Mouse (Mus musculus): ENCODE results near the gene Nfkbid. TPM values are rescaled to one million over a fixed set of nuclear protein-coding genes. Genes with fewer than 3 reads are reported as not detected.

The Nfkbid gene
- total and polyA plus RNA-seq, 2 experiments from 2014 or later = 2.2 to 2.8 TPM

DNA sequence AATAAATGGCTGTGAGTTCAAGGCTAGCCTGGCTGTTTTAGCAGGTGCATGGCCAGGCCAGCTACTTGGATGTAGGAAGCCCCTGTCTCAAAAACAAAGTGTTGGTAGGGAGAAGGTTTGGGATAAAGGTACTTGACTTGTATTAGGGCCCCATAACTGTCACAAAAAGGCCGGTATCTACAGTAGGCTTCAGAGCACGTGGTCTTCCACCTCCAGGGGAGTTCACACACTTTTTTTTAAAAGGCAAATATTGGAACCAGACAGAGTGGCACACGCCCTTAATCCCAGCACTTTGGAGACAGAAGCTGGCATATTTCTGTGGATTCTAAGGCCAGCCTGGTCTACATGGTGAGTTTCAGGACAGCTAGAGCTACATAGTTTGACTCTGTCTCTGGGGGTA is 859 bp upstream of the Nfkbid start:
- H3K9ac ChIP-seq (replicated peaks; ENCODE audit: low read length, poor library complexity, severe bottlenecking) = no peak overlapping the region
- no peaks in the 10 kb centered on the region for H3K27me3 ChIP-seq (ENCODE audit: insufficient read depth, low read length)
- H3K4me2 ChIP-seq (ENCODE audit: low read depth, low read length, poor library complexity, severe bottlenecking) = no peak overlapping the region
- WGBS = 88% methylated on average over 3 of the region's 3 CpGs
- no peak overlapping the region for H3K27ac ChIP-seq (ENCODE audit: low read depth, low read length)
- no peak overlapping the region for H3K4me3 ChIP-seq (ENCODE audit: low read depth, low read length)
- no peak for TF ChIP-seq CTCF (IDR thresholded peaks at IDR 0.05)
- ATAC-seq (ENCODE audit: low FRiP score) (no peak), DNase-seq (ENCODE audit: low spot score) (no peak)
- H3K36me3 ChIP-seq (ENCODE audit: insufficient read depth, low read length) = peaks cover 7% of the 10 kb centered on the region
- H3K9me3 ChIP-seq (ENCODE audit: low read length) = no peaks in the 10 kb centered on the region
- no peaks in the 10 kb centered on the region; the same call in 1 of the 2 replicates for H3K4me1 ChIP-seq (ENCODE audit: insufficient read depth, low read length)

DNA sequence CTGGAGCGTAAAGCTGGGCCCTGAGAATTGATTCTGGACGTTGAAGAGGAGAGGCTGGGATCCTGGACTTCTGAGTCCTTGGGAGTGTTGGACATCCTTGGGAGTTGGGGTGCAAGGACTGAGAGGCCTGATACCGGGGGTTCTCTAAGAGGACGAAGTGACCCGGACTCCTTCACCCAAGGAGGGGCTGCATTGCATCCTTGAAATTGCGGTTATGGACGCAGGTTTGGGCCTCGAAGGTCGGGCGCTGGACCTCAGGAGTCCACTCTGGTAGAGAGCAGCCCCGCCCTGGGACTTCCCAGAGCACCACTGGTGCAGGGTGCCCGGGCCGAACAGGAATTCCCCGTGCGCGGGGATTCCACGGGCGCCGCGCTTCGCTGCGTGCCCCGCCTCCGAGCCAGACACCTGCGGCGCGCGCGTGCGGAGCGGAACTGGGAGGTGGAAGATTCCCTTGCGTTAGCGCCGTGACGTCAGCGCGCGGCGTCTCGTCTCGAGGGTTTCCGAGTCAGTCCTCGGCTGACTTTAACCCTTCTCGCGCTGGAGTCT is 431 bp downstream of the Nfkbid start:
- no peaks in the 10 kb centered on the region for H3K27me3 ChIP-seq (ENCODE audit: insufficient read depth, low read length)
- TF ChIP-seq CTCF (IDR thresholded peaks at IDR 0.05) = no peak
- H3K9ac ChIP-seq (replicated peaks; ENCODE audit: low read length, poor library complexity, severe bottlenecking) = peak overlapping the region; percentile 69
- H3K27ac ChIP-seq (ENCODE audit: low read depth, low read length) = peak overlapping the region; percentile 69
- peak overlapping the region; percentile 81 for H3K4me2 ChIP-seq (ENCODE audit: low read depth, low read length, poor library complexity, severe bottlenecking)
- peak overlapping the region; percentile 50 for H3K4me3 ChIP-seq (ENCODE audit: low read depth, low read length)
- no peaks in the 10 kb centered on the region; the same call in 1 of the 2 replicates for H3K4me1 ChIP-seq (ENCODE audit: insufficient read depth, low read length)
- ATAC-seq (ENCODE audit: low FRiP score) = peak; percentile 91
- no peaks in the 10 kb centered on the region for H3K9me3 ChIP-seq (ENCODE audit: low read length)
- H3K36me3 ChIP-seq (ENCODE audit: insufficient read depth, low read length) = peaks cover 16% of the 10 kb centered on the region
- DNase-seq (ENCODE audit: low spot score) = peak; percentile 93
- under 1% methylated on average over 45 of the region's 45 CpGs for WGBS

DNA sequence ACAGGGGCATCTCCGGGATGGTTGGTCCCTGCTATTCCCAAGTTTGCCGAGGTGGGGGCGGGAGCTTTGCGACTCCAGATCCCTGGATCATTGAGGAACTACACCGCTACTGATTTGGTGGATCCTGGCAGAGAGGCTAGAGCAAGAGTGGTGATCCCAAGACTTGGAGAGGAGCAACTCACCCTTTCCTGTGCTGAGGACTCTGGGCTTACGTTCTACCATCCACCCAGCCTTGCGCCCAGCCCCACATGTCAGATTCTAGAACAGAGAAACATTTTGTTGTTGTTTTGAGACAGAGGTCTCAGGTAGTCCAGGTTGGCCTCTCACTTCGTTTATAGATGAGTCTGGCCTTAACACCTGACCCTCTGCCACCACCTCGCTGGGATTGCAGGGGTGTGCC is 1.0 kb downstream of the Nfkbid start:
- Histone ChIP-seq H3K27ac (ENCODE audit: low read depth, low read length) (peak overlapping the region; percentile 69), H3K9ac (replicated peaks; ENCODE audit: low read length, poor library complexity, severe bottlenecking) (peak overlapping the region; percentile 69), H3K4me2 (ENCODE audit: low read depth, low read length, poor library complexity, severe bottlenecking) (peak overlapping the region; percentile 81), H3K4me1 (ENCODE audit: insufficient read depth, low read length) (no peaks in the 10 kb centered on the region; the same call in 1 of the 2 replicates), H3K27me3 (ENCODE audit: insufficient read depth, low read length) (no peaks in the 10 kb centered on the region), H3K4me3 (ENCODE audit: low read depth, low read length) (peak overlapping the region; percentile 50), H3K9me3 (ENCODE audit: low read length) (no peaks in the 10 kb centered on the region), H3K36me3 (ENCODE audit: insufficient read depth, low read length) (peaks cover 21% of the 10 kb centered on the region)
- no peak for TF ChIP-seq CTCF (IDR thresholded peaks at IDR 0.05)
- WGBS = 9% methylated on average over 9 of the region's 9 CpGs
- ATAC-seq (ENCODE audit: low FRiP score) (no peak), DNase-seq (ENCODE audit: low spot score) (no peak)

DNA sequence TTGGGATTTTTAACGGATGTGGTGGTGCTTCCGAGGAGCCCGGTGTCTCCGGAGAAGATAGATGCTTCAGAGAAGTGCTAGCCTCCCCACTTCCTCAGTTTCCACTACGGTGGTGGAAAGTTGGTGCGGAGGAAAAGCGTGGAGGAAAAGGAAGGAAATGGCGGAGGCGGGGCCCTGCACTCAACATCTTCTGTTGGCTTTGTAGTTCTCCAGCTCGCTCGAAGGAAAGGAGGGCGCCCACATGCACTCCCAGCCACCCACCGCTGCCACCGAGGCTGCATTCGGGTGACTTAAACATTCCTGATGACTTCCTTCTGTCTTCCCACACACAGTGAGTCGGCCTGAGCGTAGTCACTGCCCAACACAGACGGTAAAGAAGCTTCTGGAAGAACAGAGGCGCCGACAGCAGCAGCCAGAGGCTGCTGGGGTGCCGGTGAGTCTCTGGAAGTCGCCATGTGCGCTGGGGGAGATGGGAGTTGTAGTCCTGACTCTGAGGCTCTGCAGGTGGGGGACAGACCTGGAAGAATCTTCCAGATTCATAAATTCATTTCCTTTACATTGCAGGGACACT is 1.6 kb downstream of the Nfkbid start:
- no peaks in the 10 kb centered on the region for H3K9me3 ChIP-seq (ENCODE audit: low read length)
- H3K4me2 ChIP-seq (ENCODE audit: low read depth, low read length, poor library complexity, severe bottlenecking) = peak overlapping the region; percentile 81
- 49% methylated on average over 23 of the region's 23 CpGs for WGBS
- peak overlapping the region; percentile 69; the same call in 1 of the 2 replicates for H3K27ac ChIP-seq (ENCODE audit: low read depth, low read length)
- peak; percentile 26 for DNase-seq (ENCODE audit: low spot score)
- TF ChIP-seq CTCF (IDR thresholded peaks at IDR 0.05) = no peak
- H3K9ac ChIP-seq (replicated peaks; ENCODE audit: low read length, poor library complexity, severe bottlenecking) = peak overlapping the region; percentile 69
- H3K27me3 ChIP-seq (ENCODE audit: insufficient read depth, low read length) = no peaks in the 10 kb centered on the region
- H3K4me1 ChIP-seq (ENCODE audit: insufficient read depth, low read length) = no peaks in the 10 kb centered on the region; the same call in 1 of the 2 replicates
- ATAC-seq (ENCODE audit: low FRiP score) = no peak
- peak overlapping the region; percentile 50 for H3K4me3 ChIP-seq (ENCODE audit: low read depth, low read length)
- peaks cover 21% of the 10 kb centered on the region for H3K36me3 ChIP-seq (ENCODE audit: insufficient read depth, low read length)

DNA sequence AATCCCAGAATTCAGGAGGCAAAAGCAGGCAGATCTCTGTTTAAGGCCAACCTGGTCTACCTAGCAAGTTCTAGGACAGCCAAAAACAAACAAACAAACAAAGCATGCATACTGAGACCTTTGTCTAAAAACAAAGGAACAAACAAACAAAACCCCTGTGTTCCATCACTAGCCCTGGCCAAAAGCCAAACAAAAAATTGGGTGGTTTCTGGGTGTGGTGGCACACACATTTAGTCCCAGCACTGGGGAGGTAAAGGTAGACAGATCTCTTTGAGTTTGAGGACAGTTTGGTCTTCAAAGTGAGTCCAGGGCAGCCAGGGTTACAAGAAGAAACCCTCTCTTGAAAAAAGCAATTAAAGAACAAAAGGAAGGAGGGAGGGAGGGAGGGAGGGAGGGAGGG is 7.8 kb downstream of the Nfkbid start:
- Histone ChIP-seq H3K4me3 (ENCODE audit: low read depth, low read length) (no peak overlapping the region), H3K4me2 (ENCODE audit: low read depth, low read length, poor library complexity, severe bottlenecking) (no peak overlapping the region), H3K27me3 (ENCODE audit: insufficient read depth, low read length) (no peaks in the 10 kb centered on the region), H3K27ac (ENCODE audit: low read depth, low read length) (no peak overlapping the region), H3K4me1 (ENCODE audit: insufficient read depth, low read length) (no peaks in the 10 kb centered on the region), H3K9ac (replicated peaks; ENCODE audit: low read length, poor library complexity, severe bottlenecking) (no peak overlapping the region), H3K9me3 (ENCODE audit: low read length) (no peaks in the 10 kb centered on the region), H3K36me3 (ENCODE audit: insufficient read depth, low read length) (peaks cover 21% of the 10 kb centered on the region)
- no peak for TF ChIP-seq CTCF (IDR thresholded peaks at IDR 0.05)
- DNase-seq (ENCODE audit: low spot score) (no peak), ATAC-seq (ENCODE audit: low FRiP score) (no peak)

DNA sequence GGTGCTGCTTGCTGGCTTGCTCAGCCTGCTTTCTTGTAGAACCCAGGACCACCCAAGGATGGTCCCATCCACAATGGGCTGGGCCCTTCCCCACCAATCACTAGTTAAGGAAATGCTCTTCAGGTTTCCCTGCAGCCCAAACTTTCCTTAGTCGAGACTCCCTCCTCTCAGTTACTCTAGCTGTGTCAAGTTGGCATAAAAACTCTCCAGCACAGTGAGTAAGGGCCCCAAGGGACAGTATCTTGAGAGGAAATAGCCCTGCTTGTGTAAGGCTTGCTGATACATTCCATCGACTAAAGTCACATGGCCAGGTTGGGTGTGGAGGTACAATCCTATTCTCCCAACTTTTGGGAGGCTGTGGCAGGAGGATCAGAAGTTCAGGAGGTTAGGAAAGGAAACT is 8.7 kb downstream of the Nfkbid start:
- no peak overlapping the region for H3K27ac ChIP-seq (ENCODE audit: low read depth, low read length)
- H3K9ac ChIP-seq (replicated peaks; ENCODE audit: low read length, poor library complexity, severe bottlenecking) = no peak overlapping the region
- ATAC-seq (ENCODE audit: low FRiP score) (no peak), DNase-seq (ENCODE audit: low spot score) (no peak)
- no peaks in the 10 kb centered on the region for H3K9me3 ChIP-seq (ENCODE audit: low read length)
- 68% methylated on average over 2 of the region's 2 CpGs for WGBS
- H3K4me1 ChIP-seq (ENCODE audit: insufficient read depth, low read length) = no peaks in the 10 kb centered on the region
- no peaks in the 10 kb centered on the region for H3K27me3 ChIP-seq (ENCODE audit: insufficient read depth, low read length)
- TF ChIP-seq CTCF (IDR thresholded peaks at IDR 0.05) = no peak
- no peak overlapping the region for H3K4me3 ChIP-seq (ENCODE audit: low read depth, low read length)
- peaks cover 24% of the 10 kb centered on the region for H3K36me3 ChIP-seq (ENCODE audit: insufficient read depth, low read length)
- no peak overlapping the region for H3K4me2 ChIP-seq (ENCODE audit: low read depth, low read length, poor library complexity, severe bottlenecking)

All from midbrain, postnatal 0 days (tissue).